Mouse (Mus musculus) inflammation-experienced regulatory T-cells, adult 6 months (primary cell): ENCODE data around the gene Thegl. TPM values are rescaled to one million over a fixed set of nuclear protein-coding genes. Genes with fewer than 3 reads are reported as not detected.

ENCODE experiments used
- ATAC-seq: one replicate; pipeline ENCODE4 v1.8.0; 2017
- polyA plus RNA-seq, 3 experiments: library from polyadenylated mRNA; unstranded; fragments of 100-300 nt; shearing (Covaris generic); gene quantifications; one replicate each; pipeline ENCODE4 v1.2.1; 2017

The Thegl gene
- polyA plus RNA-seq, 3 experiments from 2014 or later, result not detected

GRCm38 (mm10) chr5:77052616-77053015 lies 36.8 kb downstream of the Thegl start:
- no peak for ATAC-seq

DNA sequence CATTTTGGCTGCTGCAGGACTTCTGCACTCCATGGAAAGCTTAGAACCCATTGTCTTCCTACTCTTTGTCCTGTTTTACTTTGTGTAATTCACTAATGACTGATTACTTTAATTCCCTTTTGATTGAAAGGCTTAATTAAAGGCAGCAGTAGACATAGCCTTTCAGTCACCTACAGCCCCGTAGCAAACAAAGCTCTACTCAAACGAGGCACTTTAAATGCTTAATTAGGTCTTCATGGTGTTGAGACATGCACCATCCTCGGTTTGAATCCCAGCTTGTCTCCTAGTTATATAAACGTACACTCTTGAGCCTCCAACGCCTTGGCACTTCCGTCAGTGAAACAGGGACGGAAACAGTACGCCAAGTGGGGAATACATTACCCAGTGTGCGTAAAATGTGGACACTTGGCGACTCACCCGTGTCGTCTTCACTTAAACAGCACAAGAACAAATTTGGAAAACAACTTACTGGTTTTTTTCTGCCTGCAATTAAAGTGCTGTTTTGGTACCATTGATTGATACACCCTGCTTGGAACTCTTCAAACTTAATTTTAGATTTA lies 41.1 kb downstream of the Thegl start:
- ATAC-seq, result no peak

DNA sequence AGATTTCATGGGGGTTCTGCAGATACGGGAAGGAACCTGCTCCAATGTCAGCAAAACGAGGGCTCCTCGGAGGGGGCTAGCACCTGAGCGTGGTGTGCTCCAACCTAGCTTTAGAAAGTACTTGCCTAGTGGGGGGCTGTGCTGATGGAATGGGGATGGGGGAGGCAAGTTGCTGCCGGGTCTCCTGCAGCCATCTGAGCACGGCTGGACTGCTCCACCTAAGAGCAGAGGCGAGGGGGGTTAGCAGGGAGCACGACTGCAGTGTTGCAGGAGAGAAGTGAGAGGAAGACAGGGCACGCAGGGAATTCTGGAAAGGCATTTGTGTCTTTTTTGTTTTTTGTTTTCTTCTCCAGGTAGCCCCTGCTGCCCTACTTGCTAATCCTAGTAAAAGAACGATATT lies 44.5 kb downstream of the Thegl start:
- no peak for ATAC-seq

DNA sequence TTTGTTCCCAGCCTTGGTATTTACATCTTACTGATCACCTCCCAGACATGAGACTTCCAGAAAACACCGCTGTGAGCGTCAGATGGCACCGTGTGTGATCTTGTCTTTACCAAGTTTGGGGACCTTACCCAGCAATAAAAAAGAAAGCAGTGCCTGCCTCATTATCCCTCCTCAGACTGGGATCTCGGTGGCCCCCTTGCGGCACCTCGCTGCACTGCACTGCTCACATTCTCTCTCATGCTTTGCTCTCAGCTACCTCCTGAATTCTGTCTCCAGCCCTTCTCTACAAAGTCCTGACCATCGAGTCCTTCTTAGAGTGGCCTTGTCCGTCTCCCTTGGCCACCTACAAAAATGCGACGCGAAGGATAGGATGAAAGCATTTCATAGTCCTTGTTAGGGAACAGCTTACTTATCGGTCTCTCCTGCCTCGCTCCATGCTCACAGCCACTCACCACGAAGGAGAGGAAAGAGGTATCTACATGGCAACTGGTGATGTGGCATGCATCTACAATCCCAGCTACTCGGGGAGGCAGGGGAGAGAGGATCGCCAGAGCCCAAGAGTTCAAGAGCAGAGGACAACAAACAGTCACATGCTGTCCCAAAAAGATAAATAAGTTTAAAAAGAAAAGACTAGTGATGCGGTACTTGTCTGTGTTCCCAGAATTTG lies 45.7 kb downstream of the Thegl start:
- peak; percentile 90 for ATAC-seq

GRCm38 (mm10) chr5:77067321-77067720 lies 51.5 kb downstream of the Thegl start:
- ATAC-seq, result no peak

DNA sequence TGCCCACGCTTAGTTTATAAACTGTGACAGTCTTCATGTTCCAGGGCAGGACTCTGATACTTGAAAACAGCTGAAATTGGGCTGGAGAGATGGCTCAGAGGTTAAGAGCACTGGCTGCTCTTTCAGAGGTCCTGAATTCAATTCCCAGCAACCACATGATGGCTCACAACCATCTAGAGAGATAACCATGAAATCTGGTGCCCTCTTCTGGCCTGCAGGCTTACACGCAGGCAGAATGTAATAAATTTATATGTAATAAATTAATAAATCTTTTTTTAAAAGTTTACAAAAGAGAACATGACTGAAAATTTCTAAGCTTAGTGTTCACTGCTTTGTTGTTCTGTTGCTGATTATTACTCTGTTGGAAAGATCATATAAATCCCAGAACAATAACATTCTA lies 55.2 kb downstream of the Thegl start:
- ATAC-seq, result no peak

DNA sequence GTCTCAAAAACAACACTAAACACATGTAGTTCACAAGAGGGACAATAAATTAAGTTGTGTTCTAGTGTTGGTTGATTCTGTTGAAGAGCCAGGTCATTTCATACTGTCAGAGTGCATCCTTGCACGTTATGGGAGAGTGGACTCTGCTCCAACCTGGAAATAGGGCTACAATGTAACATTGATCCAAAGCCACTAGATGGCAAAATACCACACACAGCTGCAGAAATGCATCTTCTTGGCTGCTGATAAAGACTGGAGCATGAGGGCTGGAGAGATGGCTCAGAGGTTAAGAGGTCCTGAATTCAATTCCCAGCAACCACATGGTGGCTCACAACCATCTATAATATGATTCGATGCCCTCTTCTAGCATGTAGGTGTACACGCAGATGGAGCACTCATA lies 55.8 kb downstream of the Thegl start:
- no peak for ATAC-seq

DNA sequence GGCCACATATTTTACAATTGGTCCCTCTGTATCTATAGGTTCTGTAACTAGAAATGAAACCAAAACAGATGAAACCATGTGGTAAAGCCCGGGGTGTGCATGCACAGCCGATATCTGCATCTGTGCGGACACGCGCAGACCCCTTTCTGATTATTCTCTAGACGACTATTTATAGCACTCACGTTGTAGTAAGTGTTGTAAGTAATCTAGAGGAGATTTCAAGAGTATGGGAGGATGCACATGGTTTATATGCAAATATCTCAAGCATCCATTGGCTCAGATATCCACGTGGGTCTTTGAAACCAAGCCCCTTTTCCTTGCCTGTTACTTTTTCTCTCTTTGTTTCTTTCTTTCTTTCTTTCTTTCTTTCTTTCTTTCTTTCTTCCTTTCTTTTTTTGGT lies 58.0 kb downstream of the Thegl start:
- no peak for ATAC-seq

- ATAC-seq, result no peak
Measured at GRCm38 (mm10) chr5:77074914-77075313, 59.1 kb downstream of the Thegl start.

GRCm38 (mm10) chr5:77075951-77076350 lies 60.1 kb downstream of the Thegl start:
- no peak for ATAC-seq

DNA sequence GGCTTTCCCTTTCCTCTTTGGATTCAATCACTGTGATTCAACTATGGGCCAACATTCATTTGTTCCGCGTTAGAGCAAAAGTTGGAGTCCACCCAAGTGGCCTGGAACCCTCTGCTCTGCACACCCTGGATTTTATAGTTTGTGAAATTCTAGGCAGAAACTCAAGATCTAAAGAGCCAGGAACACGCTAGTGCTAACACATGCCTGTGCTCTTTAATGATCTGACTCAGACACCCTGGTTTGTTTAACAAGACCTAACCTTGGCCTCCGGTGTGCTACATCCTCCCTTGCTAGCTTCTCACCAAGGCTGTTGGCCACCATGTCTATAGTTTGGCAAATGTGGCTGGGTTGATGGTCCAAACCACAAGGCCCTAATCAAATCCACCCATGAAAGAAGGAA lies 64.9 kb downstream of the Thegl start:
- no peak for ATAC-seq

DNA sequence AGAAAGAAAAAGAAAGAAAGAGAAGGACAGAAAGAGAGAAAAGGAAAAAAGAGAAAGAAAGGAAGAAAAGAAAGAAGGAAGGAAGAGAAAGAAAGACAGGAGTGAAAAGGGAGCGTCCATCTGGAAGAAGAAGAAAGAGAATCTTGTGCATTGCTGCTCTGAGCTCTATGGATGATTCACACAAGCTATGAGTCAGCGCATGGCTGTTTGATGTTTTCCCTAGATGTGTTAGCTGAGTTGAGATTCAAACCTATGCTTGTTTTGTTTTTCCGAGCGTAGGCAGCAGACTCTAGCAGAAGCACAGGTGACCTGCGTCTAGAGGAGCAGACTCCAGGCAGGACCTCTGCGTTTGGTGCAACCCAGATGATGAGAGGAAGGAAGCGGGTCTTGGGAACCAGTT lies 66.9 kb downstream of the Thegl start:
- ATAC-seq, result peak; percentile 63

- ATAC-seq, result no peak
Measured at GRCm38 (mm10) chr5:77084418-77084817, 68.6 kb downstream of the Thegl start.

DNA sequence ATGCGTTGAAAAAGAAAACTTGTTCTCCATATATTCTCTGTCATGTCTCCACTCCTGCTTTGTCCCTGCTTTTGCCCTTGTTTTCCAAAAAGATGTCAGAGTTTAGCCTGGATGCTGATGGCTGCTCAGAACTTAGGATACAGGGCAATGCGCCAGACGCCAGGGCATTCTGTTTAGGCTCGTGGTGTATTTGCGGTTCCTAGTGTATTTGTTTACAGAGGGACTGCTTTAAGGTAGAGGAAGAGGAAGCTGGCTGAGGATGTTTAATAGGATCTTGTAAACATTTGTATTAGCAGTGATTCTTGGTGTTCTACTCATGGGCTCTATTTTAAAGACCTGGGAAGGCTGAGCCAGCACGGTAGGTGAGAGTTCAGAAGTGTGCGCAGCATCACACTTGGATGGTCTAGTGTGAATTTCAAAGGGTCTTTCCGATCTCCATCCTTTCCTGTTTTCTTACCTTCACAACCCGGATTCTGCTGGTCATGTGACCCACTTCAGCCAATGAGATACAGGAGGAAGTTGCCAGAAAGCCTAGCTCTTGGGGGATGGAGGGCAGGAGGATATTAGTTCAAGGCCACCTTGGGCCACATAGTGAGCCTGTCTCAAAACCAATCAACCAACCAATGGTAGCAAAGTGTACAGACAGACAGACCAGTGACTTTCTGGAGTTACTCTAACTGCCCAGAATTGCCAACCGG lies 70.1 kb downstream of the Thegl start:
- no peak for ATAC-seq

DNA sequence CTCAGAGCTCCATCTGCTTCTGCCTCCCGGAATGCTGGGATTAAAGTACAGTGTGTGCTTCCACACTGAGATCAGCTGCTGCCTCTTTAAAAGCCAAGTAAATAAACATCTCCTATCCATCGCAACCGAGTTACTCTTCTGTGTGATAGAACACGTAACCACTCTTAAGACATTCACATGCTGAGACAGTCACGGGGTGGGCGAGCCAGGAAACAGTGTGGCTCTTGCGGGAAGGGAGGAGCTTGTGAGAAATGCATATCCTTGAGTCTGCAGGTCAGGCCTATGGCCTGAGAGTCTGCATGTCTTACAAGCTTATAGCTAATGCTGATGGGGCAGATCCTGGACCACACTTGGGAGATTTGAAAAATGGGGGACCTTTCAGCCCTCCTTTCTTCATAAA lies 70.7 kb downstream of the Thegl start:
- no peak for ATAC-seq

GRCm38 (mm10) chr5:77087122-77087521 lies 71.3 kb downstream of the Thegl start:
- ATAC-seq, result no peak

DNA sequence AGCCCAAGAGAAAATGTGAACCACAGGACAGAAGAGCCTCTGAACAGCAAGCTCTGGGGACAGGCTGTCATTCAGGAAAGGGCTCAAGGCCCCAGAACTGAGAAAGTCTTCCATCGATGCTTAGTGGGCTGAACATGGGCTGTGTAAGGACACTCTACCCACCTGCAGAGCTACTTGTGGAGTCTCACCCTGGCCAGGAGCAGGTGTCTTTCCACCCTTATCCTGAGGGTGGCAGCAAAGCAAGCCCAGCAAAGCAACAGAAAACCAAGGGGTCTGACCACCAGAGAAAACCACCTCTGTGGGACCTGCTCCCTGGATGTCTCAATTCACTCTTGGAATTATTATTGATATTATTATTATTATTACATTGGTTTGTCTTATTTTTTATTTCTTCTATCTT lies 73.5 kb downstream of the Thegl start:
- ATAC-seq, result no peak

GRCm38 (mm10) chr5:77089901-77090300 lies 74.1 kb downstream of the Thegl start:
- ATAC-seq, result no peak

- no peak for ATAC-seq
Measured at GRCm38 (mm10) chr5:77090521-77091096, 74.8 kb downstream of the Thegl start.

DNA sequence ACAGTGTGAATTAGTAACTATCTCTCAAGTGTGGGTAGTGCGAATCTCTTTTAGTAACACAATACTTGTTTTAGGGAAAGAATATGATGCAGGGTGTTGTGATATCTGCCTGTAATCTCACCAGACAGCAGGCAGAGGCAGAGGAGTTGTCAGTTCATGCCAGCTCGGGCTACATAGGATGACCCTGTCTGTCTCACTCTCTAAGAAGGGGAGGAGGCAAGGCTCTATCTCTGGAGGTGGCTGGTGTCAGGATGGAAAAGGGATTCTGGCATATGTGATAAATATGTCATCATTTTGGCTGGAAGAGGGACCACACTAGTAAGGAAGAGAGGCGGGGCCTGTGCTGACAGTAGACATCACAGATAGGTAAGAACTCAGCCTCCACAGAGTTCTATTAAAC lies 76.1 kb downstream of the Thegl start:
- no peak for ATAC-seq

GRCm38 (mm10) chr5:77092531-77092930 lies 76.7 kb downstream of the Thegl start:
- ATAC-seq, result peak; percentile 47

DNA sequence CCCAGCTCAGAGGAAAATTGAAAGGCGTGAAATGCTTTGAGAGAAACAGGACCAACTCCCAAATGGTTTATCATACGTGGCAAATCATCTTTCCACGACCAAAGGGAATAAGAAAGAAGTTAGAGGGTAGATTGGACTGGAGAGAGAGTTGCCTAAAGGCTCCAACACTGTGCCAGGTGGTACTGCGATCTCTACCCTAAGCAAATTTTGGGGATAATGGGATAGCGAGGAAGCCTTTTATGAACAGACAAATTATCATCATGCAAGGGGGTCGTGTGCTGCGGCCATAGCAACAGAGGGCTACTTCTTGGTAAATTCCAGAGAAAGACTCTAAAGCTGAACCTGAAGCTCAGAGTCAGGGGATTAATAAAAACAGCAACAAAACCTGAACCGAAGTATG lies 78.1 kb downstream of the Thegl start:
- ATAC-seq, result no peak

- ATAC-seq, result peak; percentile 77
Measured at GRCm38 (mm10) chr5:77094510-77095491, 79.0 kb downstream of the Thegl start.
